Mouse (Mus musculus): ENCODE data around the gene Ikbip. TPM values are rescaled to one million over a fixed set of nuclear protein-coding genes. Genes with fewer than 3 reads are reported as not detected.

Ikbip gene
- polyA plus RNA-seq (2012; rRNA removed): 6.9 and 9.1 TPM in 2 replicates

DNA sequence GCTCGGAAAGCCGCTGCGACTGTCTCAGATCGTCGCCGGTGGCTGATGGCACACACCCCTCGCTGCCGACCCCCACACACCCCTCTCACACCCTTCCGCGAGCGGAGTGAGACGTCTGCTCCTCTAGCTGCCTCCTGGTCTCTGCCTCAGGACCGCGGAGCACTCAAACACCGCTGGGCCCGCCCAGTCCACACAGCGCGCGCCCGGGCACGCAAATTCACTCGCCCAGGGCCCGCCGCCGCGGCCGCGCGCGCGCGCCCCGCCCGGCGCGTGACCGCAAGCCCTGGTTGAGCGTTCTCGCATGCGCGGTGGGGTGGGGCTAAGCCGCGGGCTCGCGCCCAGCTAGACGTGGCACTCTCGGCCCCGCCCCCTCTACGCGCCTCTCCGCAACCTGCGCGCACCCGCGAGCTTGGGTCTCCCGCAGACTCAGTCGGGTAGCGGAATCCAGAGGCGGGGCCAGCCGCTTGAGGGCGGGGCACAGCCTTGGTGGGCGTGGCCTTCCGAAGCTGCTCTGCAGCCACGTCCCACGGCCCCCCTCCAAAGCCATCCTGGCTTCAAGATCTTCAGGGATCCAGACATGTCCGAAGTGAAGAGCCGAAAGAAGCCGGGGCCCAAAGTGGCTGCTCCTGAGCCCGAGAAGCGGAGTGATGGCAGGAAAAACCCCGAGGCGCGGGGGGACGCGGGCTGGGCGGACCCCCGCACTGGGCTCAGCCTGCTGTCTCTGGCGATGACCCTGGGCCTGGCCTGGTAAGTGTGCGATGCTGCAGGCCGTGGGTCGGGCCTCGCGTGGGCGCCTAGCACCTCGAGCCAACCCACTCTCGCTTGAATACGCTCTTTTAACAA is at the start of gene Ikbip, which contains the start of gene Apaf1:
Ikbip (plus strand) TSS at position 391 of the 843 bp plus-strand sequence.
Apaf1 (minus strand) TSS at position 221 of the 843 bp plus-strand sequence.
- DNase-seq (ENCODE audit: low read depth): peak; percentile 52

DNA sequence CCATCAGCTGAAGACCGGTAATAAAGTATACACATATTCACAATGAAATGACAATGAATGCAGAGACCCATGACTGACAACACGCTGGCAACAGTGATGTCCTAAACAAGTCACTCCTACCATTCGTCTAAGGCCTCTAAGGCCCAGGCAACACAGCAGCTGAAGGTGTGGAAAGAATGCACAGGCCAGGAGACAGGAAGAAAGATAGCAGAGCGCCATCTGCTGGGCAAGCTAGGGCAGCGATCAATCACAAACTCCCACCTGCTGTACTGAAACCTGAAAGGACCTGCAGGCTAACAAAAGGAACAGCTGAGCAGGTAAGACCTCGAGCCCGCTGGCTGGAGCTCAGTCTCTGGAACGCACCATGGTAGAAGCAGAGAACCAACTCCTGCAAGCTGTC is 48.8 kb upstream of the Ikbip start:
- no peak for DNase-seq (ENCODE audit: low read depth)

DNA sequence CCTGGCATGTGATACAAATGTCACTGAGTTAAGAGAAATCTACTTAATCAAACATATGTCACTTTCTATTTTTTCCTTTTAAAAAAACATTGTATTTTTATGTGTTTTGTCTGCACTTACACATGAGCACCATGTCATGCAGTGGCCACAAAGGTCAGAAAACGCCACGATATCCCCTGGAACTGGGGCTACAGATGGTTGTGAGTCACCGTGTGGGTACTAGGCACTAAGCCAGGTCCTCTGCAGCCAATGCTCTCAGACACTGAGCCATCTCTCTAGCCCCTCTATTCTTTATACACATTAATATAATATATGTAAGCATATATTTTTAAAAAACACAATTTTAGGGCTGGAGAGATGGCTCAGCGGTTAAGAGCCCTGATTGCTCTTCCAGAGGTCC is 33.0 kb upstream of the Ikbip start:
- DNase-seq (ENCODE audit: low read depth): no peak

GRCm38 (mm10) chr10:91051156-91051555 is 31.6 kb upstream of the Ikbip start:
- no peak for DNase-seq (ENCODE audit: low read depth)

GRCm38 (mm10) chr10:91052734-91053133 is 30.0 kb upstream of the Ikbip start:
- no peak for DNase-seq (ENCODE audit: low read depth)

DNA sequence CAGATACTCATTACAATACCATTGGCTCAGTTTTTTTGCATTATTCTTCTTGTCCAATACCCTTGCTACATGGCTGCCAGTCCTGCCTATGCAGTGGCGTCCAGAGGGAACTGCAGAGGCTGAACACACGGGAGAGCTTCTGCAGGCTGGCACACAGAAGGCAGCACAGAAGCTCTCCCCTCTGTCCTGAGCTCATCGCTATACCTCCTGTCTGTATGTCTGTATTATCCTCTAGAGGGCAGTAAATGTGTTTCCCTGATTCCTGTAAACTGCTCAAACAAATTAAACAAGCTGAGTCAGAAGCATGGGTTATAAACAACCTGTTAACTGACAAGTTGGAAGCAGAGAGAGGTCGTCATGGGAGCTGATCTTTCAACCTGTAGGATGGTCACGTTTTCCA is 22.0 kb upstream of the Ikbip start:
- no peak for DNase-seq (ENCODE audit: low read depth)

GRCm38 (mm10) chr10:91062355-91062754 is 20.4 kb upstream of the Ikbip start:
- DNase-seq (ENCODE audit: low read depth): no peak

GRCm38 (mm10) chr10:91071768-91072167 is 11.0 kb upstream of the Ikbip start:
- no peak for DNase-seq (ENCODE audit: low read depth)

- no peak for DNase-seq (ENCODE audit: low read depth)
These were observed 9.4 kb upstream of the Ikbip start for GRCm38 (mm10) chr10:91073345-91073744.

GRCm38 (mm10) chr10:91076667-91077066 is 6.1 kb upstream of the Ikbip start:
- no peak for DNase-seq (ENCODE audit: low read depth)

- DNase-seq (ENCODE audit: low read depth): no peak
These were observed 2.2 kb upstream of the Ikbip start for GRCm38 (mm10) chr10:91080540-91080939.

GRCm38 (mm10) chr10:91081959-91082507 is 707 bp upstream of the Ikbip start:
- no peak for DNase-seq (ENCODE audit: low read depth)

DNA sequence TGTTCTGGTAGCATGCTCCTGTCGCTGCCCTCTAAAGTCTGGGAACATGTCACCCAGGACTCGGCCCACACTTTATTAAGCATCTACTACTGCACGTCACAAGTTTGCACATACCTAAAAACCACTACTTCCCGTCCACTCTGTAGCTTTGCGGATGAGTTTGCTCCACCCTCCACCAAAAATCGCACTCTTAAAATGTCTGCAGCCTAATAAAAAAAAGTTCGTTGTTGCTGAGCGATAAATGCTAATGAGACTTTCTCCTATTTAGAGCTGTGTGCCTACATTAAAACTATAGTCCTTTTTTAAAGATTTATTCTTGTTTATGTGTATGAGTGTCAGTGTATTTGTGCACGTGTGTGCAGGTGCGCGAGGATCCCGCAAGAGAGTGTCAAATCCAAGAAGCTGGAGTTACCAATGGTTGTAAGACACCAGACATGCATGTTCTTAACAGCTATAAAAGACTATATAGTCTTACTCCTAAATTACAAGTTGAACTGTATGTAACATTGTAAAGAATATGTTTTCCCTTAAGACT is 720 bp downstream of the Ikbip start:
- DNase-seq (ENCODE audit: low read depth): no peak

DNA sequence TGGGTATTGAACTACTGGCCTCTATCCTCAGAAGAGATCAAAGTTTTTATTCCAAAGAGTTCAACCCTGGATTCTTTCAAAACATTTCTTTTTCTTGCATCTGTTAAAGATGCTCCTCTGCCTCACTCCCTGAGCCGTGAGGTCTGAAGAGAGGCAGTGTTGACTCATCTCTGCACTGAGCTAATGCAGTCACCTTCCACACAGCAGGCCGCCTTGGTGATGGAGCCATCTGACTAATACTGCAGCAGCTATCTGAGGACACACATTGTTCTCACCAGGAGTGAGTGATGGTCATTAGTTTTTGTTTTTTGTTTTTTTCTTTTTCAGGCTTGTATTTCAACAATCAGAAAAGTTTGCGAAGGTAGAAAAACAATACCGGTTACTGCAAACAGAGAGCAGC is 10.1 kb downstream of the Ikbip start:
- no peak for DNase-seq (ENCODE audit: low read depth)

GRCm38 (mm10) chr10:91094251-91095104 is 11.7 kb downstream of the Ikbip start:
- no peak for DNase-seq (ENCODE audit: low read depth)

GRCm38 (mm10) chr10:91098056-91098455 is 15.3 kb downstream of the Ikbip start:
- DNase-seq (ENCODE audit: low read depth): no peak

GRCm38 (mm10) chr10:91100101-91100500 is 17.4 kb downstream of the Ikbip start:
- DNase-seq (ENCODE audit: low read depth): no peak

GRCm38 (mm10) chr10:91101936-91102335 is 19.2 kb downstream of the Ikbip start:
- DNase-seq (ENCODE audit: low read depth): no peak

- DNase-seq (ENCODE audit: low read depth): no peak
These were observed 20.3 kb downstream of the Ikbip start for GRCm38 (mm10) chr10:91102799-91103590.

DNA sequence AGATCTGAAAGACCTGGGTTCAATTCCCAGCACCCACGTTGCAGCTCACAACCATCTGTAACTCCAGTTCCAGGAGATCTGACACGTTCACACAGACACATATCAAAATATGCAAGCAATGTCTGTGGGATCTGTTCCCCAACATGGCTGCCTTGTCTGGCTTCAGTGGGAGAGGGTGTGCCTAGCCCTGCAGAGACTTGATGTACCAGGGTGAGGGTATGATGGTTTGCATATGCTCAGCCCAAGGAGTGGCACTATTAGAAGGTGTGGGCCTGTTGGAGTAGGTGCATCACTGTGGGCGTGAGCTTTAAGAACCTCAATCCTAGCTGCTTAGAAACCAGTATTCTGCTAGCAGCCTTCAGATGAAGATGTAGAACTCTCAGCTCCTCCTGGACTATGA is 23.2 kb downstream of the Ikbip start:
- no peak for DNase-seq (ENCODE audit: low read depth)

DNA sequence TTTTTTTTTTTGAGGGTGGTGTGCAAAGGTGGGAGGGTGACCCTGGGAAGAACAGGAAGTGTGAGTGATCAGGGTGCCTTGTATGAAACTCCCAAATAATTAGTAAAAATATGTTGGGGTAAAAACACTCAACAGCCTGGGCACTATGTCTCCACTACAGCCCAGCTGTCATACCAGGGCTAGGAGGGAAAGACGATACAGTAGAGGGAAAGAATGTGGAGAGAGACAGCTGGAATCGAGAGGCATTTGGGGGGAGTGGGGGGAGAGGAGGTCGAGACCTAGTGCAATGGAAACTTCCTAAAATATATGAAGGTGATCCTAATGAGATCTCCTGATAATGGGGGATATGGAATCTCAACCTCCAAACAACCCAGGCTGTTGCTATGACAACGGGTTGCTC is 27.1 kb downstream of the Ikbip start:
- no peak for DNase-seq (ENCODE audit: low read depth)

Measured in gonadal fat pad, adult 2 months (tissue).